Mouse (Mus musculus): Measurements from ENCODE around the gene Rab1b.

Rab1b gene

GRCm38 (mm10) chr19:5050047-5050905, 56.6 kb downstream of the Rab1b start, which contains the start of gene Rin1:
Gene Rin1 (plus strand): TSS chr19:5050481.
- DNase-seq: peak; percentile 79

- DNase-seq: no peak
Measured at GRCm38 (mm10) chr19:5049325-5049724, 57.5 kb downstream of the Rab1b start.

All from retina, postnatal 1 day (tissue).